Mouse (Mus musculus) liver, postnatal 0 days (tissue): ENCODE measurements around the gene Atox1.

ENCODE experiments used
- CTCF ChIP-seq: sonication (generic); IDR thresholded peaks from 2 replicates; pipeline ENCODE4 v1.5.1; 2016; ENCODE audit warnings: antibody characterized with exemption, low read depth
- EP300 ChIP-seq: IDR thresholded peaks from 2 replicates; pipeline ENCODE4 v1.6.1; 2016; ENCODE audit warnings: antibody characterized with exemption, low read depth, mild to moderate bottlenecking

GRCm38 (mm10) chr11:55458501-55458900 is 2.5 kb downstream of the Atox1 start:
- TF ChIP-seq CTCF (no peak), EP300 (no peak)
